Mouse (Mus musculus): ENCODE results near the gene Akap6. TPM values are rescaled to one million over a fixed set of nuclear protein-coding genes. Genes with fewer than 3 reads are reported as not detected.

The Akap6 gene
- 0.01 and 0.02 TPM in 2 replicates for polyA plus RNA-seq (2012; rRNA removed)

GRCm38 (mm10) chr12:52699146-52699545, at the start of gene Akap6:
Akap6 (plus strand) TSS chr12:52699383.

Other genes starting within 250 kb of the Akap6 start
- 8.8 and 11.7 TPM in 2 replicates for gene Arhgap5, start 195.4 kb upstream of the Akap6 start, polyA plus RNA-seq (2012; rRNA removed)